Mouse (Mus musculus) kidney, adult 2 months (tissue): ENCODE results near the gene Lins1.

Experiments used
- CTCF ChIP-seq: fragments of 200-500 bp; conservative IDR thresholded peaks from 2 replicates; pipeline ENCODE4 v1.5.1; 2011; ENCODE audit warnings: low read depth, mild to moderate bottlenecking, control low read depth, low read length, moderate library complexity, mixed read lengths; ENCODE audit not compliant: insufficient read depth, insufficient read length
- POLR2A ChIP-seq: fragments of 200-500 bp; IDR thresholded peaks from one replicate; pipeline ENCODE4 v1.6.1; 2011; ENCODE audit warnings: low read depth, low read length, control low read depth

- TF ChIP-seq CTCF (no peak), POLR2A (no peak)
Observed at GRCm38 (mm10) chr7:66743377-66743781, 53.7 kb downstream of the Lins1 start, which contains the start of gene Cers3.
